Mouse (Mus musculus) heart, adult 2 months (tissue): ENCODE results near the gene Gnb5.

Source experiments
- CTCF ChIP-seq: fragments of 200-600 bp; IDR thresholded peaks from 2 replicates; pipeline ENCODE4 v1.8.1; 2022; ENCODE audit warnings: antibody characterized with exemption, mild to moderate bottlenecking, moderate library complexity
- EP300 ChIP-seq: fragments of 200-500 bp; IDR thresholded peaks from 2 replicates; pipeline ENCODE4 v1.6.1; 2011; ENCODE audit warnings: low read depth, low read length, control low read depth; ENCODE audit not compliant: insufficient read depth
- POLR2A ChIP-seq: fragments of 200-500 bp; IDR thresholded peaks from 2 replicates; pipeline ENCODE4 v1.6.1; 2011; ENCODE audit warnings: mild to moderate bottlenecking, low read depth, low read length, control low read depth; ENCODE audit not compliant: insufficient read depth

- TF ChIP-seq POLR2A (no peak), CTCF (no peak), EP300 (no peak)
Observed at GRCm38 (mm10) chr9:75353094-75353493, 47.0 kb downstream of the Gnb5 start.
